Mouse (Mus musculus) adrenal gland, postnatal 10 days (tissue): ENCODE measurements at regions not wholly inside any gene's neighbourhood (a gene's known extent, or its start where the extent isn't known, plus 50 kb on each side); places are given as distances from the start of the nearest gene placed in this dataset.

Experiments
- DNase-seq: peaks from one replicate; pipeline ENCODE4 v3.0.0; 2021; ENCODE audit warnings: mixed read lengths

- DNase-seq: no peak
Measured at GRCm38 (mm10) chr12:56275556-56276242, 70.0 kb downstream of the Mbip start.

DNA sequence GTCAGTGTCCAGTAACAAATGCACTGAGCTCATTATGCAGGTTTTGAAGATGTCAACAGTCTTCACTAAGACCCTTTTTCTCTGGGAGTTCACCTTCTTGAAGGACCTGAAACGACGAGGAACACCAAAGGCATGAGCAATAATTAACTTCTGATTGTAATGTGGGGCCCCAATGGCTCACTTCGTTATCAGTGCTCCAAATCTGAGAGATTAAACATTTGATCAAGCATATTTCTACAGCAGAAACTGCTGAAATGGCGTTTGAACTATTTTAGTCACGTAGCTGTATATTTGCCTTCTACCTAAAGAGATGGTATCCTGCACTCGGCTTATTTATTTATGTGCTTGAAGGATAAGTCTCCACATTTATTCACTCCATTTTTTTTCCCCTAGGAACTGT, 80.6 kb downstream of the Mbip start:
- DNase-seq: no peak

DNA sequence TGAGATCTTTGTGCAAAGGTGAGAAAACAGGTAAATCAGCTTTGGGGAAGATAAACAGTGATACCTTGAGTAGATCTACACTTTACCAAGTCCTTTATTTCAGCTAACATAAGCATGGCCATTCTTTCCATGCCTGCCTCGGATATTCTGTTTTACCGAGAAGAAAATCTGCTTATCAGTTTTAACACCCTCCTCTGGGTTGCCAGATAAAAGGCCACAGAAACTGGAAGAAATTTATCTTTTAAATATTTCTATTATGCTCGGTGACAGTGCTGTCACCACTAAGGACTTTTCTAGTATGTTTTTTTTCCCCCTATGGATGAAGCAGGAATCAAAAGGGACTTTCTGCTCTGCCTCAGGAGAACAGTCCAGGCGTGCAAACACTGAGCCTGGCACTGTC, 84.2 kb downstream of the Mbip start:
- no peak for DNase-seq

- DNase-seq: no peak
Measured at GRCm38 (mm10) chr12:56258401-56259050, 87.2 kb downstream of the Mbip start.

DNA sequence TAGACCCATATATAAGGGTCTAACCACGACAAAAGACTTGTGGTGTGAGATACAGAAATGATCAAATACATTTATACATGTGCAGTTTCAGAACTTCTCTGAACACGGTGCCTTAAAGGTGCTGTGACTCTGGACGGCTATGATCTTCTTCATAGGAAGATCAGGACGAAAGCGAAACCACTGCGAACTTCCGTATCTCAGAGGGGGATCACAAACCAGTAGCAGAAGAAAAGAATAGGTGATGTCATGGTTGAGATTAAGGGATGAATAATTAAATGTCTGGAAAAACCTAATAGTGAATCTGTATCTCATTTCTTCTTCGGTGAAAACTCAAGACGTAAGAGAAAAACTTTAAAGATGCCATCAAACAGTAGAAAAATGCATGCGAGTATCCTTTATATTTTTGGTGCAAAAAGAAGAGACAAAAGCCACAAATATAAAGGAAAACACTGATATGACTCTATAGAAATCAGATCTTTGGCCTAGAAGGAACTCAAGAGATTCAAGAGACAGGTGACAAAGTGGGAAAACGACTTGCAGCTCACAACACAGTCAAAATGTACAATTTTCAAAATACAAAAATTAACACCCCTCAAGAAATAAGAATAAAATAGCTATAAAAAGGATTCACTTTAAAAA, 89.3 kb downstream of the Mbip start:
- DNase-seq: no peak

GRCm38 (mm10) chr12:56252612-56253444, 92.9 kb downstream of the Mbip start:
- DNase-seq: no peak

- DNase-seq: no peak
Measured at GRCm38 (mm10) chr12:56250262-56250661, 95.4 kb downstream of the Mbip start.

DNA sequence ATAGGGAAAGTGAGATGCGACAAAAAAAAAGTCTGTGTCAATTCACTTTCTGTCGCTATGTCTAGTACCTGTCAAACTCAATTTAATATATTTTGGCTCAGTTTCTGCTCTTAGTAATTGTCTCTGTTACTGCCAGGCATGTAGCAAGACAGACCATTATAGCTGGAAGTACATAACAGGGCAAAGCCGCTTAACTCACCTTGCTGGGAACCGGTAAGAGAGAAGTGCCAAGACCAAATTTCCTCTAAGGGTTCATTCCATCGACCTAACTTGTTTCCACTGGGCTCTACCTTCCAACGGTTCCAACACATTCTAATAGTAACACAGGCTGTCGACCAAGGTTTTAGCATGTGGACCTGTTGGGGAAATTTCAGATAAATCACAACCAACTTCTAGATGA, 99.3 kb downstream of the Mbip start:
- DNase-seq: no peak

GRCm38 (mm10) chr12:56242803-56243202, 102.9 kb downstream of the Mbip start:
- no peak for DNase-seq

- peak; percentile 58 for DNase-seq
Measured at GRCm38 (mm10) chr12:56241735-56242134, 104.0 kb downstream of the Mbip start.

DNA sequence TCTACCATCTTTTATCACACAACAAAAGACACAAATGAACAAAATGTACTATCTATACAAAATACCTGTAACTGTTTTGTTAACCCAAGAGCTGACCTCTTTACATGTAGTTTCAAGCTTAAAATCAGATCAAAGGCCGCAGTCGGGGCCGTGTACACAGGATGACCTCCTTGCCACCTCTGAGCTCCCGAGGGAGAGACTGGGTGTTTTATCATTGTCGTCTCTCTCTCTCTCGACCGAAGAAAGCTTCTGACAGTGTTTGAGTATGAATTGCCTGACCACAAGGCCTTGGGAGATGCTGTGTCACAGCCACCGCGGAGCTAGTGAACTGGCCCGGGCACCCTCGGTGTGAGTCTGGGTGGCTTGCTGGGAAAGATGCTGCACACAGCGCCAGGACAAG, 105.5 kb downstream of the Mbip start:
- no peak for DNase-seq

- no peak for DNase-seq
Measured at GRCm38 (mm10) chr12:56234571-56234970, 111.1 kb downstream of the Mbip start.

DNA sequence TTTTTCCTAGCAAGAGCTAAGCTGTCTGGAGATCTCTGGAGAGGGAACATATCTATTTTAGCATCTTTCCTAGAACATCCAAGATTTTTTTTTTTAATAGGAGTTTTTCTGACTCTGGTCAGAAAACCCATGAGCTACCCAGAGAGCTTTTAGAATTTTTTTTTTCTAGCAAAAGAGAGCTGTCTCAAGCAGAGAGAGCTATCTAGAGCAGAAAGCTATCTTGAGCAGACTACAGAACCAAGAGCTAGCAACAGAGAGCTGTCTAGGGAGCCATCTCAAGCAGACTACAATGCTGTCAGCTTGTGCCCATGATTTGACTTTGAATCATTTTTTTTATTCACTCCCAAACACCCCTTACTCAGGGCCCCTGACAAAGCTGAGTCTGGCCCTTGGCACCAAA, 112.5 kb downstream of the Mbip start:
- no peak for DNase-seq

DNA sequence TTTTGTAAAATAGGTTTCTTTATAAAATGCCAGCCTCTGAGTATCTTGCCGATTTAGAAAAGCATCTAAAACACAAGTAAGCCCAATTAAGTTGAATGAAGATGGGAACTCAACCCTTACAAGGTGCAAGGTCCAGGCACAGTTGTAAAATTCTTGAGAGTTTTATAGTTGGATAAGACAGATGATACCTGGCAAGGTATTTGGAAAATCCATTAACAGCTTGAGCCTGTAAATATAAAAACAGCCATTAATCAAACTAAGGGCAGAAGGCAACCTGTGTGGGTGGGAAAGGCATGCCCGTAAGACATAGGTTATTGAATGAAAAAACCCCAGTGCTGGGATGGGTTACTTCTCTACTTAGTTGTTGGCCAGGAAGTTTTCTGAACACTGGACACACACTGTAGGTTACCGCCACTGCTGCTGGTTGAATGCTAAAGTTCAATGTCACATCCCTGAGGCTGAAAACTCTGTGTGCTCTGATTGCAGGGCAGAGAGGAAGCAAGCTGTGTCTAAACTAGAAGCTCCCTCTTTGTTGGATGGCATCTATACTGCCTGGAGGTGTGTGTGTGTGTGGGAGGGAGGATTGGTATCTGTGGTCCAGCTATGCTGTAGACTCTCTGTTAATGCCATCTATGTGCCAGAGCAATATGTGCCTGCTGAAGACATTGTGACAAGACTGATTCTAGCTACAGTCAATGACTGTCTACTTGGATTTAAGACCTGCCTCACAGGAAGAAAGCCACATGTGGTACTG, 121.4 kb downstream of the Mbip start:
- no peak for DNase-seq

DNA sequence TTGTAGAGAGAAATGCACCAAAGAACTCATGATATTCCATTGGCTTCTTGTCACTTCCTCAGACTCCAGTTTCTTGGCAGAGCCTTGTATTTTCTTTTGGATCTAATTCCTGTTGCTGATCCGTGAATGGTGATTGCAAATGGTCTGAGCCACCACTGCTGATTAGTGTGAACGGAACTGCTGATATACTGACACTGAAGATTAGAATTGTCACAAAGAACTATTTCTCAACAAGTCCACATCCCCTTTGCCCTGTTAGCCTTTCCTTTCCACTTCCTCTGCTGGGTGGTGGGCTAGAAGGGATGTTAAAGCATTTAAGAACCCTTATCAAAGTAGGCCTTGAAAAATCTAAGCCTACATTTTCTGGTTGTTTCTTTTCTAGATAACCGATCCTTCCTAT, 152.2 kb downstream of the Mbip start:
- DNase-seq: no peak

DNA sequence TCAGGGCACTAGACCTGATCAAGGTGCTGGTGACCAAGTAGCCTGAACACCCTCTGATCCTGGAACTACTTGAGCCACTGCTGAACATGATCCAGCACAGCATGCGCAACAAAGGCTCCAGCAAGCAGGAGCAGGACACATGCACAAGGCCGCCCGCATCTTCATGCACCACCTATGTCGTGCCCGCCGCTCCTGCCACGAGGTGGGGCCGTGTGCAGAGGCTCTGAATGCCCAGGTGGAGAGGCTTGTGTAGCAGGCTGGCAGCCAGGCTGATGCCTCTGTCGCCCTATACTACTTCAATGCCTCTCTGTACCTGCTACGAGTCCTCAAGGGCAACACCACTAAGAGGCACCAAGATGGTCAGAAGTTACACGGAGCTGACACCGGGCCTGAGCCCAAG, 156.1 kb downstream of the Mbip start:
- no peak for DNase-seq

DNA sequence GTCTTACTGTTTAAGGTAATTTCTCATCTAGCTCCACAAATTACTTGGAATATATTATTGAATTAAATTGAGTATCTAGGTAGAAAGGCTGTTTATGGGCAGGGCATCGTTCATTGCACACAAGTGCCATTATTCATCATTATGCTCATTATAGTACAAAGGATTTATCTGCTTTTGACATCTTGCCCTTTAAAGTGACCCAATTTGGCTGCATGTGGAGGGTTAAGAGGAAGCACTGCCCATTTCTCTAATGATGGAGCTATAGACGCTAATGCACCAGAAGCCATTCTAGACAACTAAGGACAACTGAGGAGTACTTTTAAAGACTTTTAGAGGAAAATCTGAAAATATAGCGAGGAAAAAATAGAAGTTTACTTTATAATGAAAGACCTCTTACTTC, 185.0 kb downstream of the Mbip start:
- no peak for DNase-seq

DNA sequence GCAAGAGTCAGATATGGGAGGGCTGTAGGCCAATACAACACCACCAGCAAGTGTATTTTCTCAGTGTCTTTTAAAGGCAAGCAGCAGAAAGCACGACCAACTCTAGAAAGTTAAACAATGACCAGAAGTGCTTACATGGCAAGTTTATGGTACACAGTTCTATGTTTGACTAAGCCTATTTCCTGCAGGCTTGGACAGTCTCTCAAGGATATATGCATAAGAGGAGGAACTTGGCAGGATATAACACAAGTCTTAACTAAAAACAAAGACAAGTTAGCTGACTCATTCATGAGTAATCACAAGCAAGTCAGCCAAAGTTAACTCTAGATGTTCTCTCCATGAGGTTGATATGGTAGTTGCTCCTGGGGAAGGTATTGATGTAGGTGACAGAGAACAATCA, 201.3 kb downstream of the Mbip start:
- no peak for DNase-seq

DNA sequence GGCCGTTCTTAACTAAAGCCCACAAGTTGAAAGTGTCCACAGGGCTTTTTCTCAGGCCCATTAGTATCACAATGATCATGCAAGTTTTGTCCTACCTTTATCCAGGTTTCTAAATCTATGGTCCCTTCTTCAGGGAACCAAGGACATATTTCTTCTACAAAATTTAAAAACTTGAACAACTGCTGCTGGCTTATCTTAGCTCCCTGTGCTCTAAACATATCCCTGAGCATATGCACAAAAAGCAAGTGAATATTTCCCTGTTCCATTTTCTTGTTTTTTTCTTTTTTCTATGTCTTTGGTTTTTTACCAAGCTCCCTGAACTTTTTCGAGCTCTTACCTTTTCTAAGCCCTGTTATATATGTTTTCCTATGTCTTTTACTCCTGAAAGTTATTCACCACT, 201.9 kb downstream of the Mbip start:
- no peak for DNase-seq

DNA sequence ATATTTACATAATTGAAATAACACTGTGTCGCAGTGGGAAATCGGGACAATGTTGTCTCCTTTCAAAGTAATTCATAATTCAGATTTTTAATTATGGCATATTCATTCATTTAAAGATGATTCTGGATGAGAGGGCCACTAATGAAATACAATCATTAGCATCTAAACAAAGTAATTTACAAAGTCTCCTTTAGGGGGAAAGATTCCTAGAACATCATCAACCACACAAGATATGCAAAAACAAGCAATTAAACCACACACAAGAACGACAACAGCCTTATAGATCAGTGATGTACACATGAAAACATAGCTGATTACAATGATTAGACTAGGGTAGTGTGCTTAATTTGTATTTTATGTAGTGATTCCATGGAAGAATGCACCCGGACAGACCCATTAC, 231.2 kb downstream of the Mbip start:
- no peak for DNase-seq

DNA sequence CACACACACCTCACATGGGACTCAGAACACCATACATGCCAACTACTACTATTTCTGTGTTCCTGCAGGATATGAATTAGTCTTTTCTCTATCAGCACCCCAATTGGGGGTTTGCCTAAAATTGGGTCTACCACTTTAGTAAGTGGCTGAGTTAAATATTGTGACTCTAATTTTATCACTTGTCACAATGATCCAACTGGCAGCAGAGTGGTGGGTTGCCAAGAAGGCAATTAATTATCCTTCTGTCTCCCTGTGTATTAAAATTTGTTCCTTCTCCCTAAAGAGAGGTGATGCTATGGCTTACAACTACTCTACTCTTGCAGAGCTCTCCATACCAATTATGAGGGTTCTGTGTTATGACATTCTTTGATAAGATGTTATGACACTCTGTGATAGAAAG, 245.3 kb downstream of the Brms1l start:
- DNase-seq: no peak

GRCm38 (mm10) chr12:56064183-56064582, 228.1 kb downstream of the Brms1l start:
- DNase-seq: no peak
